11 mouse cellular contexts compared by ENCODE assay signal in genomic region chr5:73669386-73669785, GRCm38 (mm10). TPM values are rescaled to one million over a fixed set of nuclear protein-coding genes. Genes with fewer than 3 reads are reported as not detected.
A peak's percentile ranks its signal among the peaks of the same experiment; 100 is the strongest.
DNase-seq lines count a peak whose midpoint lies in the region; ATAC-seq lines count a peak whose summit lies in the region.
"Had no signal": no experiment of that assay in that cellular context is flagged by ENCODE, and none has a peak within 500 bp of the region (broad histone marks: within the 10 kb centered on the region; RNA-seq: fewer than 3 reads in every experiment).

No protein-coding gene starts in this region.

- ATAC-seq in cerebellum, adult (ENCODE audit: insufficient number of reproducible peaks, low FRiP score, low TSS enrichment) = no peak
- 0 out of 2 replicates have a peak, but pooled peaks have one; percentile 19 for ATAC-seq in kidney, embryonic 16.5 days (ENCODE audit: low FRiP score, low TSS enrichment)
- no peak for ATAC-seq in hindbrain, embryonic 16.5 days
- ATAC-seq in neural tube, embryonic 12.5 days (ENCODE audit: low FRiP score, low read depth) = no peak
- ATAC-seq in erythroid progenitor cell, adult 5-6 weeks (replicated peaks; ENCODE audit: low FRiP score, poor library complexity, severe bottlenecking) = no peak
- no peak for ATAC-seq in CD4-positive, CD25-positive, alpha-beta regulatory T cell, adult 4 months

- 0 out of 2 replicates have a peak, but pooled peaks cover 2% of the 10 kb centered on the region for H3K4me1 ChIP-seq in kidney, embryonic 16.5 days (ENCODE audit: insufficient read depth, low read length)
- H3K4me1 ChIP-seq in hindbrain, embryonic 16.5 days (ENCODE audit: control insufficient read depth, insufficient read depth, low read depth, low read length) = no peaks in the 10 kb centered on the region
- no peaks in the 10 kb centered on the region for H3K4me1 ChIP-seq in neural tube, embryonic 12.5 days
- H3K4me1 ChIP-seq: liver, embryonic 13.5 days had no signal

- H3K27ac ChIP-seq in kidney, embryonic 16.5 days (ENCODE audit: low read length) = no peak overlapping the region
- H3K27ac ChIP-seq in hindbrain, embryonic 16.5 days (ENCODE audit: low read depth, low read length) = no peak overlapping the region
- H3K27ac ChIP-seq in neural tube, embryonic 12.5 days = no peak overlapping the region
- H3K27ac ChIP-seq: liver, embryonic 13.5 days; macrophage had no signal

- no peaks in the 10 kb centered on the region for H3K27me3 ChIP-seq in kidney, embryonic 16.5 days (ENCODE audit: insufficient read depth, low read length)
- no peaks in the 10 kb centered on the region for H3K27me3 ChIP-seq in hindbrain, embryonic 16.5 days (replicated peaks; ENCODE audit: control insufficient read depth, insufficient read depth, low read length)
- no peaks in the 10 kb centered on the region for H3K27me3 ChIP-seq in neural tube, embryonic 12.5 days (replicated peaks)
- H3K27me3 ChIP-seq: liver, embryonic 13.5 days had no signal

- peak overlapping the region; percentile 28 for H3K4me3 ChIP-seq in kidney, embryonic 16.5 days (ENCODE audit: low read length)
- H3K4me3 ChIP-seq in hindbrain, embryonic 16.5 days (ENCODE audit: low read length) = peak overlapping the region; percentile 17
- H3K4me3 ChIP-seq in neural tube, embryonic 12.5 days = no peak overlapping the region
- H3K4me3 ChIP-seq: liver, embryonic 13.5 days had no signal

- no peaks in the 10 kb centered on the region for H3K9me3 ChIP-seq in kidney, embryonic 16.5 days (ENCODE audit: low read length)
- no peaks in the 10 kb centered on the region for H3K9me3 ChIP-seq in hindbrain, embryonic 16.5 days (ENCODE audit: control insufficient read depth, low read length)
- no peaks in the 10 kb centered on the region for H3K9me3 ChIP-seq in neural tube, embryonic 12.5 days
- H3K9me3 ChIP-seq: liver, embryonic 13.5 days had no signal

- H3K36me3 ChIP-seq in kidney, embryonic 16.5 days (ENCODE audit: insufficient read depth, low read length) = no peaks in the 10 kb centered on the region
- H3K36me3 ChIP-seq in hindbrain, embryonic 16.5 days (ENCODE audit: control insufficient read depth, insufficient read depth, low read length) = no peaks in the 10 kb centered on the region
- H3K36me3 ChIP-seq in neural tube, embryonic 12.5 days = no peaks in the 10 kb centered on the region
- H3K36me3 ChIP-seq: liver, embryonic 13.5 days had no signal

- WGBS in kidney, embryonic 16.5 days = 33% methylated on average over 26 of the region's 26 CpGs
- WGBS in hindbrain, embryonic 16.5 days = 42% methylated on average over 26 of the region's 26 CpGs
- 42% methylated on average over 26 of the region's 26 CpGs for WGBS in neural tube, embryonic 12.5 days

- H3K4me2 ChIP-seq in kidney, embryonic 16.5 days (replicated peaks; ENCODE audit: low read depth, low read length) = peak overlapping the region; percentile 48
- H3K4me2 ChIP-seq in hindbrain, embryonic 16.5 days (ENCODE audit: low read length) = peak overlapping the region; percentile 45
- H3K4me2 ChIP-seq in neural tube, embryonic 12.5 days (replicated peaks) = peak overlapping the region; percentile 43
- H3K4me2 ChIP-seq: liver, embryonic 13.5 days had no signal

- no peak overlapping the region for H3K9ac ChIP-seq in kidney, embryonic 16.5 days (replicated peaks; ENCODE audit: low read length)
- peak overlapping the region; percentile 41; the same call in 1 of the 2 replicates for H3K9ac ChIP-seq in hindbrain, embryonic 16.5 days (ENCODE audit: low read depth, low read length)
- H3K9ac ChIP-seq in neural tube, embryonic 12.5 days = no peak overlapping the region
- H3K9ac ChIP-seq: liver, embryonic 13.5 days had no signal

- peak; percentile 60 to 63 for DNase-seq in cerebellum, postnatal 10 days
- no peak for DNase-seq in kidney, adult 18-20 months
- DNase-seq: kidney, adult 11 months; liver, embryonic 13.5 days had no signal

RNA-seq across cellular contexts. Expression of gene Spata18, which starts 18.2 kb away (rescaled TPM):
- polyA plus RNA-seq in kidney, embryonic 16.5 days (2015; fragmentation: Nextera tagmentation; extraction: Ambion mirVana) = 0.20 and 0.31 TPM in 2 replicates
- polyA plus RNA-seq in hindbrain, embryonic 16.5 days (2015; fragmentation: Nextera tagmentation; extraction: Ambion mirVana) = 0.78 and 1.2 TPM in 2 replicates
- 0.13 TPM in 1 of 2 replicates, not detected in the other for polyA plus RNA-seq in neural tube, embryonic 12.5 days (2016; fragmentation: Nextera tagmentation; extraction: Ambion mirVana)
- not detected in 2 replicates for total RNA-seq in erythroid progenitor cell, adult 5-6 weeks (2015; ENCODE audit: low replicate concordance)
- not detected in 2 replicates for total RNA-seq in erythroid progenitor cell, adult 5-6 weeks (2017; ENCODE audit: low replicate concordance)
- not detected for polyA plus RNA-seq in CD4-positive, CD25-positive, alpha-beta regulatory T cell, adult 4 months (2017; shearing (Covaris generic))
- polyA plus RNA-seq: liver, embryonic 13.5 days; macrophage had no signal

RNA-seq across cellular contexts. Expression of gene Sgcb, which starts 21.8 kb away (rescaled TPM):
- 24.9 and 25.5 TPM in 2 replicates for polyA plus RNA-seq in kidney, embryonic 16.5 days (2015; fragmentation: Nextera tagmentation; extraction: Ambion mirVana)
- 49.9 and 56.1 TPM in 2 replicates for polyA plus RNA-seq in hindbrain, embryonic 16.5 days (2015; fragmentation: Nextera tagmentation; extraction: Ambion mirVana)
- polyA plus RNA-seq in neural tube, embryonic 12.5 days (2016; fragmentation: Nextera tagmentation; extraction: Ambion mirVana) = 27.0 and 30.7 TPM in 2 replicates
- 4.2 TPM in 1 of 2 replicates, not detected in the other for total RNA-seq in erythroid progenitor cell, adult 5-6 weeks (2015; ENCODE audit: low replicate concordance)
- total RNA-seq in erythroid progenitor cell, adult 5-6 weeks (2017; ENCODE audit: low replicate concordance) = 1.3 TPM in 1 of 2 replicates, not detected in the other
- polyA plus RNA-seq in CD4-positive, CD25-positive, alpha-beta regulatory T cell, adult 4 months (2017; shearing (Covaris generic)) = 10 to 100 TPM; 11.1 to 16.5 TPM

RNA-seq across cellular contexts. Expression of gene Lrrc66, which starts 37.1 kb away (rescaled TPM):
- 0.34 and 0.62 TPM in 2 replicates for polyA plus RNA-seq in kidney, embryonic 16.5 days (2015; fragmentation: Nextera tagmentation; extraction: Ambion mirVana)
- polyA plus RNA-seq in hindbrain, embryonic 16.5 days (2015; fragmentation: Nextera tagmentation; extraction: Ambion mirVana) = not detected in 2 replicates
- polyA plus RNA-seq in neural tube, embryonic 12.5 days (2016; fragmentation: Nextera tagmentation; extraction: Ambion mirVana) = not detected in 2 replicates
- total RNA-seq in erythroid progenitor cell, adult 5-6 weeks (2015; ENCODE audit: low replicate concordance) = not detected in 2 replicates
- total RNA-seq in erythroid progenitor cell, adult 5-6 weeks (2017; ENCODE audit: low replicate concordance) = not detected in 2 replicates
- polyA plus RNA-seq in CD4-positive, CD25-positive, alpha-beta regulatory T cell, adult 4 months (2017; shearing (Covaris generic)) = 1 to 10 TPM; 1.3 to 2.5 TPM
